Mouse (Mus musculus): ENCODE data around the gene Dtnbp1. TPM values are rescaled to one million over a fixed set of nuclear protein-coding genes. Genes with fewer than 3 reads are reported as not detected.

Dtnbp1 gene
- 55.6 and 59.3 TPM in 2 replicates for polyA plus RNA-seq (2014; fragmentation: Nextera tagmentation; extraction: Ambion mirVana)

DNA sequence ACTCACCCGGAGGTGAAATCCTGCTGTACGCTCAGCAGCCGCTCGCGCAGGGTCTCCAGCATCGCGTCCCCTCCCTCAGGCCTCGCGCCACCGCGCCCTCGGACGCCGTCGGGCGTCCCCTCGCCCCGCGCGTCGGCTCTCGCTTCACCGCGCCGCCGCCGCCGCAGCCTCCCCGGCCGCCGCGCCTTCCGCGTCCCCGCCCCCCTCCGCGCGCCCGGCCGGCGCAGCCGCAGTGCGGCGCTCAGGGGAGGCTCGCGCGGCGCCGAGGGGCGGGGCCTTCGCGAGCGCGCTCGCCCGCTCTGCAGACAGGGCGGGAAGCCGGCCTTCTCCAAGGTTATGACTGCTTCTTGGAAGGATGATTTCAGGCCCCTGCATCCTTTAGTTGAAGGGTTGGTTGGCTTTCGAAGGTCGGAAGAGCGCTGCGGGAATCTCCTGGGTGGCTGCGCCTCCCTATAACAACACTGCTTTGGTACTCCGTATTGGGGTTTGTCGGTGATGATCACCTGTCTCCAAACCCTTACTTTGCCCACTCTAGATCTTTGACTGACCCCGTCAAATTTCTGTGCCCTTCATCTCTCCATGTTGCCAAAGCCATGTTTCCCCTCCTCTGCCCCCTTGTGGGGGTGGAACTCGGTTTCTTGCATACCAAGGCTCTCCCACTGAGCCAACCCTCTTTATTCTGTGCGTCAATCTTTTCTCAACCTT lies at the start of gene Dtnbp1:
Gene Dtnbp1, minus strand, starts transcription at position 237 of the 705 bp plus-strand sequence.
- no peaks in the 10 kb centered on the region for H3K9me3 ChIP-seq (ENCODE audit: control insufficient read depth, low read length)
- peaks cover 11% of the 10 kb centered on the region for H3K4me1 ChIP-seq (ENCODE audit: control insufficient read depth, insufficient read depth, low read length)
- H3K4me3 ChIP-seq (ENCODE audit: low read depth, low read length): peak within 1 kb of the TSS; percentile 88
- H3K27me3 ChIP-seq (replicated peaks; ENCODE audit: control insufficient read depth, insufficient read depth, low read length): no peaks in the 10 kb centered on the region
- H3K36me3 ChIP-seq (ENCODE audit: control insufficient read depth, insufficient read depth, low read length): peaks cover 7% of the 10 kb centered on the region
- peak within 1 kb of the TSS; percentile 78 for H3K4me2 ChIP-seq (ENCODE audit: low read depth, low read length)
- DNase-seq (ENCODE audit: low spot score): peak; percentile 82
- 2% methylated on average over 24 of the region's 68 CpGs for WGBS
- peak within 1 kb of the TSS; percentile 74 for H3K27ac ChIP-seq (replicated peaks; ENCODE audit: low read depth, low read length)
- peak within 1 kb of the TSS; percentile 88 for H3K9ac ChIP-seq (ENCODE audit: low read depth, low read length)
- peak; percentile 92 for ATAC-seq (ENCODE audit: low read depth)

DNA sequence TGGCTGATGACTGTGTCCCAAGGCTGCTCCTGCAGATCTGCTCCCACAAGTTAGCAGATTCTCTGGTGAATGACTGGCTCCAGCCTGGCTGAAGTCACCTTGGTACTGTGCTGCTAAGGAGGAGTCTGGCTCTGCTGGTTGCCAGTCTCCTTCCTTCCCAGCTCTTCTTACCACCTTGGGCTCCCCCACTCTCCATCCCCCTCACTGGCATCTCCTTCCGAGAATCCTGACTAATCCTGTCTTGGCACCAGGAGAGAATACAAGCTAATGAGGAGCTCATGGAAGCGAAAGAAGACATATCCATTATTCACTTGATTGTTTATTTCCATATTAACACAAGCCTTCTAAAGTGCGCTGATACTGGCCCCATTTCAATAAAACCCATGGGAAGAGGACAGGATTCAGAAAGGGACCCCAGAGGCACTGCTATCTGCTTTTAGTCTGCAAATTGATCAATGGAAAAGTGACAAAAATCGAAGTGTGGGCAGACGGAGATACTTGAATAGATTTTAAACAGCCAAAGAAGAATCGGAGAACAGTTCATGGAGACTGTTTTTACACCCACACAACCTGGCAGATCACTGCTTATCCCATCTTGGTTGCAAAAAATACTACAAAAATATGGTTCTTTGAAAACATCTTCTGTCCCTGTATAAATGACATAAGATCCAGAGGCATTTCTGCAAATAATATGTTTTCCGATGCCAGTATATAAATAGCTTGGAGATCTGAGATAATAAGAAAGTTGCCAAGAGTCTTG lies 47.5 kb upstream of the Dtnbp1 start:
- no peaks in the 10 kb centered on the region for H3K9me3 ChIP-seq (ENCODE audit: control insufficient read depth, low read length)
- no peaks in the 10 kb centered on the region for H3K27me3 ChIP-seq (replicated peaks; ENCODE audit: control insufficient read depth, insufficient read depth, low read length)
- 79% methylated on average over 7 of the region's 7 CpGs for WGBS
- no peak overlapping the region for H3K27ac ChIP-seq (replicated peaks; ENCODE audit: low read depth, low read length)
- no peak overlapping the region for H3K9ac ChIP-seq (ENCODE audit: low read depth, low read length)
- DNase-seq (ENCODE audit: low spot score) (no peak), ATAC-seq (ENCODE audit: low read depth) (no peak)
- no peaks in the 10 kb centered on the region for H3K4me1 ChIP-seq (ENCODE audit: control insufficient read depth, insufficient read depth, low read length)
- H3K4me3 ChIP-seq (ENCODE audit: low read depth, low read length): no peak overlapping the region
- no peak overlapping the region for H3K4me2 ChIP-seq (ENCODE audit: low read depth, low read length)
- H3K36me3 ChIP-seq (ENCODE audit: control insufficient read depth, insufficient read depth, low read length): no peaks in the 10 kb centered on the region

- ATAC-seq (ENCODE audit: low read depth) (no peak), DNase-seq (ENCODE audit: low spot score) (no peak)
- H3K9me3 ChIP-seq (ENCODE audit: control insufficient read depth, low read length): no peaks in the 10 kb centered on the region
- no peak overlapping the region for H3K4me3 ChIP-seq (ENCODE audit: low read depth, low read length)
- H3K36me3 ChIP-seq (ENCODE audit: control insufficient read depth, insufficient read depth, low read length): no peaks in the 10 kb centered on the region
- no peaks in the 10 kb centered on the region for H3K27me3 ChIP-seq (replicated peaks; ENCODE audit: control insufficient read depth, insufficient read depth, low read length)
- H3K9ac ChIP-seq (ENCODE audit: low read depth, low read length): no peak overlapping the region
- no peak overlapping the region for H3K27ac ChIP-seq (replicated peaks; ENCODE audit: low read depth, low read length)
- no peak overlapping the region for H3K4me2 ChIP-seq (ENCODE audit: low read depth, low read length)
- H3K4me1 ChIP-seq (ENCODE audit: control insufficient read depth, insufficient read depth, low read length): peaks cover 3% of the 10 kb centered on the region; the same call in 1 of the 2 replicates
- WGBS: 45% methylated on average over 3 of the region's 3 CpGs
These were observed 41.5 kb upstream of the Dtnbp1 start for GRCm38 (mm10) chr13:45043466-45043865.

GRCm38 (mm10) chr13:45040741-45041140 lies 38.8 kb upstream of the Dtnbp1 start:
- no peaks in the 10 kb centered on the region for H3K27me3 ChIP-seq (replicated peaks; ENCODE audit: control insufficient read depth, insufficient read depth, low read length)
- no peaks in the 10 kb centered on the region for H3K9me3 ChIP-seq (ENCODE audit: control insufficient read depth, low read length)
- H3K9ac ChIP-seq (ENCODE audit: low read depth, low read length): no peak overlapping the region
- DNase-seq (ENCODE audit: low spot score): no peak
- no peaks in the 10 kb centered on the region for H3K36me3 ChIP-seq (ENCODE audit: control insufficient read depth, insufficient read depth, low read length)
- no peak overlapping the region for H3K4me2 ChIP-seq (ENCODE audit: low read depth, low read length)
- WGBS: 60% methylated on average over 7 of the region's 7 CpGs
- H3K27ac ChIP-seq (replicated peaks; ENCODE audit: low read depth, low read length): no peak overlapping the region
- no peak overlapping the region for H3K4me3 ChIP-seq (ENCODE audit: low read depth, low read length)
- H3K4me1 ChIP-seq (ENCODE audit: control insufficient read depth, insufficient read depth, low read length): peaks cover 3% of the 10 kb centered on the region; the same call in 1 of the 2 replicates
- ATAC-seq (ENCODE audit: low read depth): no peak

DNA sequence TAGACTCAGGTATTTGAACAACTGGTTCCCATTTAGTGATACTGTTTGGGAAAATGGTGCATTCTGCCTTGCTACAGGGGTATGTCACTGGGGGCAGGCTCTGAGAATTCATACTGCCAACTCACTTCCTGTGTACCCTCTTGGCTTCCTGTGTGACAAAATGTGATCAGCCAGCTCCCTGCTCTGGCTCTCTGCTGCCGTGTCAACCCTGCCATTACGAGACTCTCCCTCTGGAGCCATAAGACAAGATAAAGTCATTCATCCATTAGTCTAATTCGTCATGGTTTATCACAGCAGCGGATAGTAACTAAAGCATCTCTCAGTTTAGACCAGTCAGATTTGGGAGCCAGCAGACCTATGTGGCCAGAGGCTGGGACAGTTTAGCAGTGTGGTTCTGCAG lies 38.2 kb upstream of the Dtnbp1 start:
- 64% methylated on average over 4 of the region's 4 CpGs for WGBS
- Histone ChIP-seq H3K27me3 (replicated peaks; ENCODE audit: control insufficient read depth, insufficient read depth, low read length) (no peaks in the 10 kb centered on the region), H3K9me3 (ENCODE audit: control insufficient read depth, low read length) (no peaks in the 10 kb centered on the region), H3K9ac (ENCODE audit: low read depth, low read length) (no peak overlapping the region), H3K4me1 (ENCODE audit: control insufficient read depth, insufficient read depth, low read length) (peaks cover 3% of the 10 kb centered on the region; the same call in 1 of the 2 replicates), H3K27ac (replicated peaks; ENCODE audit: low read depth, low read length) (no peak overlapping the region), H3K36me3 (ENCODE audit: control insufficient read depth, insufficient read depth, low read length) (no peaks in the 10 kb centered on the region), H3K4me3 (ENCODE audit: low read depth, low read length) (no peak overlapping the region), H3K4me2 (ENCODE audit: low read depth, low read length) (no peak overlapping the region)
- DNase-seq (ENCODE audit: low spot score): no peak
- no peak for ATAC-seq (ENCODE audit: low read depth)

- no peak for DNase-seq (ENCODE audit: low spot score)
- 65% methylated on average over 4 of the region's 4 CpGs for WGBS
- no peak for ATAC-seq (ENCODE audit: low read depth)
- peaks cover 3% of the 10 kb centered on the region; the same call in 1 of the 2 replicates for H3K4me1 ChIP-seq (ENCODE audit: control insufficient read depth, insufficient read depth, low read length)
- H3K4me3 ChIP-seq (ENCODE audit: low read depth, low read length): no peak overlapping the region
- H3K36me3 ChIP-seq (ENCODE audit: control insufficient read depth, insufficient read depth, low read length): no peaks in the 10 kb centered on the region
- H3K27me3 ChIP-seq (replicated peaks; ENCODE audit: control insufficient read depth, insufficient read depth, low read length): no peaks in the 10 kb centered on the region
- no peak overlapping the region for H3K9ac ChIP-seq (ENCODE audit: low read depth, low read length)
- no peak overlapping the region for H3K4me2 ChIP-seq (ENCODE audit: low read depth, low read length)
- no peak overlapping the region for H3K27ac ChIP-seq (replicated peaks; ENCODE audit: low read depth, low read length)
- no peaks in the 10 kb centered on the region for H3K9me3 ChIP-seq (ENCODE audit: control insufficient read depth, low read length)
These were observed 34.5 kb upstream of the Dtnbp1 start for GRCm38 (mm10) chr13:45036417-45036816.

- Histone ChIP-seq H3K27me3 (replicated peaks; ENCODE audit: control insufficient read depth, insufficient read depth, low read length) (no peaks in the 10 kb centered on the region), H3K36me3 (ENCODE audit: control insufficient read depth, insufficient read depth, low read length) (no peaks in the 10 kb centered on the region), H3K9ac (ENCODE audit: low read depth, low read length) (no peak overlapping the region), H3K4me1 (ENCODE audit: control insufficient read depth, insufficient read depth, low read length) (no peaks in the 10 kb centered on the region), H3K4me3 (ENCODE audit: low read depth, low read length) (no peak overlapping the region), H3K9me3 (ENCODE audit: control insufficient read depth, low read length) (no peaks in the 10 kb centered on the region), H3K4me2 (ENCODE audit: low read depth, low read length) (peak overlapping the region; percentile 28), H3K27ac (replicated peaks; ENCODE audit: low read depth, low read length) (no peak overlapping the region)
- 17% methylated on average over 7 of the region's 7 CpGs for WGBS
- ATAC-seq (ENCODE audit: low read depth) (no peak), DNase-seq (ENCODE audit: low spot score) (peak; percentile 56)
These were observed 32.8 kb upstream of the Dtnbp1 start for GRCm38 (mm10) chr13:45034759-45035158.

GRCm38 (mm10) chr13:45033360-45033759 lies 31.4 kb upstream of the Dtnbp1 start:
- H3K27ac ChIP-seq (replicated peaks; ENCODE audit: low read depth, low read length): no peak overlapping the region
- H3K9ac ChIP-seq (ENCODE audit: low read depth, low read length): no peak overlapping the region
- H3K27me3 ChIP-seq (replicated peaks; ENCODE audit: control insufficient read depth, insufficient read depth, low read length): no peaks in the 10 kb centered on the region
- H3K4me3 ChIP-seq (ENCODE audit: low read depth, low read length): no peak overlapping the region
- no peak for ATAC-seq (ENCODE audit: low read depth)
- H3K4me2 ChIP-seq (ENCODE audit: low read depth, low read length): no peak overlapping the region
- 90% methylated on average over 10 of the region's 10 CpGs for WGBS
- no peaks in the 10 kb centered on the region for H3K36me3 ChIP-seq (ENCODE audit: control insufficient read depth, insufficient read depth, low read length)
- no peaks in the 10 kb centered on the region for H3K4me1 ChIP-seq (ENCODE audit: control insufficient read depth, insufficient read depth, low read length)
- no peak for DNase-seq (ENCODE audit: low spot score)
- no peaks in the 10 kb centered on the region for H3K9me3 ChIP-seq (ENCODE audit: control insufficient read depth, low read length)

All from embryonic facial prominence, embryonic 14.5 days (tissue).